Mouse (Mus musculus): Measurements from ENCODE around the gene Qpctl.
A peak's percentile ranks its signal among the peaks of the same experiment; 100 is the strongest.
"Not testable (repeated sequence)": the region's sequence is repeated elsewhere in the genome, so short reads cannot be mapped to it uniquely, and the experiment has no call there.

Qpctl gene

GRCm38 (mm10) chr7:19164189-19164588 is 15.1 kb upstream of the Qpctl start:
- no peak for DNase-seq (ENCODE audit: low spot score in 2 of 2)

- no peak for DNase-seq (ENCODE audit: low spot score in 2 of 2)
Observed at GRCm38 (mm10) chr7:19163752-19164151, 14.7 kb upstream of the Qpctl start.

- DNase-seq (ENCODE audit: low spot score in 2 of 2): no peak
Observed at GRCm38 (mm10) chr7:19162928-19163327, 13.8 kb upstream of the Qpctl start.

- DNase-seq (ENCODE audit: low spot score in 2 of 2): no peak
Observed at GRCm38 (mm10) chr7:19160115-19160514, 11.0 kb upstream of the Qpctl start.

GRCm38 (mm10) chr7:19159411-19159810 is 10.3 kb upstream of the Qpctl start:
- no peak for DNase-seq (ENCODE audit: low spot score in 2 of 2)

- DNase-seq (ENCODE audit: low spot score in 2 of 2): no peak
Observed at GRCm38 (mm10) chr7:19158601-19159000, 9.5 kb upstream of the Qpctl start.

- DNase-seq (ENCODE audit: low spot score in 2 of 2): peak; percentile 89 to 91
Observed at GRCm38 (mm10) chr7:19157160-19157800, 8.2 kb upstream of the Qpctl start.

GRCm38 (mm10) chr7:19155825-19156475 is 6.9 kb upstream of the Qpctl start:
- DNase-seq (ENCODE audit: low spot score in 2 of 2): no peak

GRCm38 (mm10) chr7:19154796-19155195 is 5.7 kb upstream of the Qpctl start:
- DNase-seq (ENCODE audit: low spot score in 2 of 2): no peak

GRCm38 (mm10) chr7:19151121-19151520 is 2.0 kb upstream of the Qpctl start:
- DNase-seq (ENCODE audit: low spot score in 2 of 2): not testable (repeated sequence)

GRCm38 (mm10) chr7:19149626-19150025 is 535 bp upstream of the Qpctl start, which contains the start of gene Snrpd2:
Gene Snrpd2 (plus strand): TSS chr7:19149722.
- peak; percentile 93 to 95 for DNase-seq (ENCODE audit: low spot score in 2 of 2)

GRCm38 (mm10) chr7:19148180-19148874 is 764 bp downstream of the Qpctl start:
- no peak for DNase-seq (ENCODE audit: low spot score in 2 of 2)

GRCm38 (mm10) chr7:19147497-19148045 is 1.5 kb downstream of the Qpctl start:
- DNase-seq (ENCODE audit: low spot score in 2 of 2): no peak

- DNase-seq (ENCODE audit: low spot score in 2 of 2): no peak
Observed at GRCm38 (mm10) chr7:19146793-19147192, 2.3 kb downstream of the Qpctl start.

- DNase-seq (ENCODE audit: low spot score in 2 of 2): peak in 1 of 2 experiments; percentile 45
Observed at GRCm38 (mm10) chr7:19137380-19137779, 11.7 kb downstream of the Qpctl start.

- DNase-seq (ENCODE audit: low spot score in 2 of 2): no peak
Observed at GRCm38 (mm10) chr7:19136673-19137334, 12.3 kb downstream of the Qpctl start.

- DNase-seq (ENCODE audit: low spot score in 2 of 2): no peak
Observed at GRCm38 (mm10) chr7:19136168-19136567, 12.9 kb downstream of the Qpctl start.

- peak; percentile 94 to 98 for DNase-seq (ENCODE audit: low spot score in 2 of 2)
Observed at GRCm38 (mm10) chr7:19131324-19131848, 17.7 kb downstream of the Qpctl start.

- no peak for DNase-seq (ENCODE audit: low spot score in 2 of 2)
Observed at GRCm38 (mm10) chr7:19130657-19131056, 18.4 kb downstream of the Qpctl start.

- DNase-seq (ENCODE audit: low spot score in 2 of 2): no peak
Observed at GRCm38 (mm10) chr7:19129396-19129795, 19.7 kb downstream of the Qpctl start.

- no peak for DNase-seq (ENCODE audit: low spot score in 2 of 2)
Observed at GRCm38 (mm10) chr7:19127744-19128143, 21.3 kb downstream of the Qpctl start.

GRCm38 (mm10) chr7:19124713-19125112 is 24.4 kb downstream of the Qpctl start:
- no peak for DNase-seq (ENCODE audit: low spot score in 2 of 2)

Measured in urinary bladder, postnatal 36 days (tissue).